Mouse (Mus musculus) limb, embryonic 15.5 days (tissue): ENCODE results near the gene Tmprss11e. TPM values are rescaled to one million over a fixed set of nuclear protein-coding genes. Genes with fewer than 3 reads are reported as not detected.

Experiments
- ATAC-seq: fragments of 200-750 bp; cut with Nextera tagmentation; 2 replicates; pipeline ENCODE4 v1.8.0; 2017; ENCODE audit warnings: low read depth, moderate TSS enrichment; ENCODE audit not compliant: insufficient number of reproducible peaks, low FRiP score, low TSS enrichment
- H3K27ac ChIP-seq: fragments of 300-500 bp; sonication (generic); 2 replicates; pipeline ENCODE4 v1.5.1; 2015; ENCODE audit warnings: moderate library complexity, mild to moderate bottlenecking, inconsistent platforms
- H3K27me3 ChIP-seq: fragments of 300-500 bp; sonication (generic); 2 replicates; pipeline ENCODE4 v1.6.1; 2015; ENCODE audit warnings: inconsistent platforms
- H3K36me3 ChIP-seq: fragments of 300-500 bp; sonication (generic); 2 replicates; pipeline ENCODE4 v1.6.1; 2015; ENCODE audit warnings: inconsistent platforms
- H3K4me1 ChIP-seq: fragments of 300-500 bp; sonication (generic); 2 replicates; pipeline ENCODE4 v1.6.1; 2015; ENCODE audit warnings: inconsistent platforms
- H3K4me2 ChIP-seq: fragments of 300-500 bp; sonication (generic); 2 replicates; pipeline ENCODE4 v1.6.1; 2015; ENCODE audit warnings: mild to moderate bottlenecking, inconsistent platforms
- H3K4me3 ChIP-seq: fragments of 300-500 bp; sonication (generic); 2 replicates; pipeline ENCODE4 v1.5.1; 2015; ENCODE audit warnings: mild to moderate bottlenecking, inconsistent platforms
- H3K9ac ChIP-seq: fragments of 300-500 bp; sonication (generic); 2 replicates; pipeline ENCODE4 v1.6.1; 2015; ENCODE audit warnings: inconsistent platforms
- H3K9me3 ChIP-seq: fragments of 300-500 bp; sonication (generic); 2 replicates; pipeline ENCODE4 v1.6.1; 2016; ENCODE audit warnings: inconsistent platforms
- WGBS: fragments of 180-500 bp; shearing (Covaris S2); methylation state at CpG from one replicate; pipeline ENCODE4 v1.1.7; 2015; 5-methylcytosine and 5-hydroxymethylcytosine counted together
- polyA plus RNA-seq: library from polyadenylated mRNA; unstranded; fragments of >200 nt; fragmentation: Nextera tagmentation; extraction: Ambion mirVana; gene quantifications from 2 replicates; pipeline ENCODE4 v1.2.1, GENCODE M21; 2015

Gene Tmprss11e
- polyA plus RNA-seq, 1 experiment from 2014 or later = 0.04 TPM

DNA sequence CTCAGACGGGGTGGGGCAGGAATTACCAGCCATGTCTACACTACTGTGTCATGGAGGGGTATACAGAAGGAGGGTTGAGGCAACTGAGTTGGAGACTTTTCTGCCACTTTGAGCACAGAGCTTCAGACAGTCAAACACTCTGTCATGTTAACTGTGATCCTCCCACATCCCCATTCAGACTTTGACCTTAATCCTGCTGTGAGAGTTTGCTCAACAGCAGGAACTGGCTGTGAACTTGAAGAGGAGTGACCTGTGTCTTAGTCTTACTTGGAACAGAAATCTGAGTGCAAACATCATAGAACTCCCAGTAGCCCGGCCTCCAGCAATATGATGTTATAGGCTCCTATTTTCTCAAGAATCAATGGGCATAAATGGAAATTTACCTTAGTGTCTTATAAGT, 9.8 kb downstream of the Tmprss11e start:
- Histone ChIP-seq H3K4me2 (no peak overlapping the region), H3K9ac (no peak overlapping the region), H3K27me3 (no peaks in the 10 kb centered on the region), H3K27ac (no peak overlapping the region), H3K36me3 (no peaks in the 10 kb centered on the region), H3K4me1 (no peaks in the 10 kb centered on the region), H3K4me3 (no peak overlapping the region), H3K9me3 (no peaks in the 10 kb centered on the region)
- ATAC-seq = no peak
- WGBS = 77% methylated on average over 2 of the region's 2 CpGs

DNA sequence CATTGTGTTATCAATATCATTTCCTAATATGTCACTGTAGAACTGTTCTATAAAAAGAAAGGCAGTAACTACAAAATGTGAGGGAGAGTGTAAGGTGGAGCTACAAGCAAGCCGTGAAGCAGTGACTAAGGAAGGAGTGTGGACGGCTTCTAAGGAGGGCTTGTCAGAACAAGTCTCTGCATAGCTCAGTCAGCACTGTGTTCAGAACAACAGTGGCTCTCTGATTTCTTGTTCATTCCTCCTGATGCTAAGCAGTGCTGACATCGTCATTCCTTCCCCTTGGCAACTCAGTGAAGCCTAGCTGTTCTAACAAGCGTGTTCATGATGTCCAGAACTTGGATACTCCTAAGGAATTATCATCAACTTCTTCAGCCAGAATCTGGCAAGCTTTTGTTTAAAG, 15.0 kb downstream of the Tmprss11e start:
- Histone ChIP-seq H3K27ac (no peak overlapping the region), H3K36me3 (no peaks in the 10 kb centered on the region), H3K9me3 (no peaks in the 10 kb centered on the region), H3K4me2 (no peak overlapping the region), H3K27me3 (no peaks in the 10 kb centered on the region), H3K9ac (no peak overlapping the region), H3K4me3 (no peak overlapping the region), H3K4me1 (no peaks in the 10 kb centered on the region)
- WGBS = 56% methylated on average over 4 of the region's 4 CpGs
- ATAC-seq = no peak

DNA sequence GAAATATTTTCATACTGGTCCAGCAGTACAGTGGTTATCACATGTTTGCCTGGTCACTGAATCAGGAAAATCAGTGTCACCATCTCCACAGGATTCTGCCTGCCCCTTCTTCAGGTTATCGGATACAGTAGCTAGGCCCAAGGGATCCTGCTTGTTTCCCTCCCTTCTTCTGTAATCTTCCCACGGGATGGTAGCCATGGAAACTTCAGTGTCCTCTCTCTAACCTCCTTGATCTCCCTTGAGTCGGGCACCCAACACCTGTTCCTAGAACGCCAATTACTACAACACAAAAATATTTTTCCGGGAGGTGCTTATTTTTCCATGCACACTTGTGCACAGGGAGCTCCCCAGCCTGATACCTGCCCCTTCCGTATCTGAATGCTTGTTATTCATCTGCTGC, 17.0 kb downstream of the Tmprss11e start:
- H3K4me2 ChIP-seq = no peak overlapping the region
- H3K36me3 ChIP-seq = no peaks in the 10 kb centered on the region
- no peak for ATAC-seq
- no peaks in the 10 kb centered on the region for H3K27me3 ChIP-seq
- no peaks in the 10 kb centered on the region for H3K4me1 ChIP-seq
- H3K9ac ChIP-seq = no peak overlapping the region
- no peak overlapping the region for H3K27ac ChIP-seq
- WGBS = 79% methylated on average over 6 of the region's 6 CpGs
- no peaks in the 10 kb centered on the region for H3K9me3 ChIP-seq
- H3K4me3 ChIP-seq = no peak overlapping the region

DNA sequence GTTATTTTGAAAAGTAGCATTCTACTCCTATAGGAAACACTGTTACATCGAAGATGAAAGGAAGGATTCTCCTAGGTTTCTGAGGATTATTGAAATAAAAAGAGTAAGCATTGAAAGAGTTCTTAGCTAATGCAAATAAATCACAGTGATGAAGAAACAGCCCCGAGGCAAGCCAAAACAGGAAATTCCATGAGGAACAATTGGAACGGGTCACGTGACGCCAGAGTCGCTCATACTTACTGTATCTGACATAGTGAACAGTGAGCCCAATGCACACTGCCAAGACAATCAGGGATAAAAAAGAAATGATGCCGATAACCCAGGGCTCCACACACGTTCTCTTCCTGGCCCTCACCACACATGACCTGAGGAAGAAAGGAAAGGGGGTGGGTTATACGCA, 18.6 kb downstream of the Tmprss11e start:
- Histone ChIP-seq H3K4me1 (no peaks in the 10 kb centered on the region), H3K4me2 (no peak overlapping the region), H3K36me3 (no peaks in the 10 kb centered on the region), H3K27ac (no peak overlapping the region), H3K27me3 (no peaks in the 10 kb centered on the region), H3K9ac (no peak overlapping the region), H3K4me3 (no peak overlapping the region), H3K9me3 (no peaks in the 10 kb centered on the region)
- WGBS = 70% methylated on average over 9 of the region's 9 CpGs
- no peak for ATAC-seq

DNA sequence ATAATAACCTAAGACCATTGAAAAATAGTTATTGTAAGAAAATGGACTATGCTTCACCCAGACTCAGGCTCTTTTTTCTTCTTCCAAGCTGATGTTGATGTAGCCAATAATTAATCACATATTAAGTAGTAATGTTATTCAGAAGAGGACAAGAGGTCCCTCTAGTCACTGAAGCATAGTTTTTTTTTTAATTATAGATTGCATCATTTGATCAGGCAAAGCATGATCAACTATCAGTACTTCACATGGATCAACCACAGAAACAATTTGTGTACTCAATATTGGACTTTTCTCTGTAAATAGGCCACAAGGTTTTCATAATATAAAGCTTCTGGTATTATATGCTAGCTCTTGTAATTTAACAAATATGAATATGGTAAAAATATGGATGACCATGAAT, 20.6 kb downstream of the Tmprss11e start:
- Histone ChIP-seq H3K9ac (no peak overlapping the region), H3K4me2 (no peak overlapping the region), H3K9me3 (no peaks in the 10 kb centered on the region), H3K4me1 (no peaks in the 10 kb centered on the region), H3K27ac (no peak overlapping the region), H3K4me3 (no peak overlapping the region), H3K36me3 (no peaks in the 10 kb centered on the region), H3K27me3 (no peaks in the 10 kb centered on the region)
- ATAC-seq = no peak

DNA sequence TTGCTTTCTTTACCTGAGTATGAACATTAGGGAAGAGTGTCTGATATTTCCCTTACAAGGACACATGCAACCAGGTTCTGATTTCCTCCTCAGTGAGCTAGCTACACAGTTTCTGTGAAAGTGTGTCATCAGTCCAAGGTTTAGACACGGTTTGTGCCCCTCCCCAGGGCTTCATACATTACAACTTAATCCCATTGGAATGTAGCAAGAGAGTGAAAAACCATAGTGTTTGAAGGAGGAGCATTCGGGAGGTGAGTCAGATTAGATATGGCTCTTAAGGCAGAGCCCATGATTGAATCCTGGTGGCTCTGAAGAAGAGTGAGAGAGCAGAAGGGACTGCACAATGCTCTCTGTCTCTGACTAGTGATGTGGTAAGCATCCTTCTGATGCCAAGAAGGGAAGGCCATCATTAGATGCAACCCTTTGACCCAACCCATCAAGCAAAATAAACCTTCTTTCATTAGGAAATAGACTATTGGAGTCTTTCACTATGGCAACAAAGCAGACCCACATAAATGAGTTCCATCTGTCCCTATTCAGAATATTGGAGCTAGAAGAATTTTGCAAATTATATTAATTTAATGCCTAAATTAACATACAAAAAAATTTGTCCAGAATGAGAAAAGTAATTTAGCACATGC, 22.7 kb downstream of the Tmprss11e start:
- ATAC-seq = no peak
- no peaks in the 10 kb centered on the region for H3K9me3 ChIP-seq
- H3K4me1 ChIP-seq = no peaks in the 10 kb centered on the region
- H3K27ac ChIP-seq = no peak overlapping the region
- H3K36me3 ChIP-seq = no peaks in the 10 kb centered on the region
- no peak overlapping the region for H3K4me3 ChIP-seq
- no peak overlapping the region for H3K9ac ChIP-seq
- 45% methylated on average over 2 of the region's 2 CpGs for WGBS
- H3K27me3 ChIP-seq = no peaks in the 10 kb centered on the region
- no peak overlapping the region for H3K4me2 ChIP-seq

DNA sequence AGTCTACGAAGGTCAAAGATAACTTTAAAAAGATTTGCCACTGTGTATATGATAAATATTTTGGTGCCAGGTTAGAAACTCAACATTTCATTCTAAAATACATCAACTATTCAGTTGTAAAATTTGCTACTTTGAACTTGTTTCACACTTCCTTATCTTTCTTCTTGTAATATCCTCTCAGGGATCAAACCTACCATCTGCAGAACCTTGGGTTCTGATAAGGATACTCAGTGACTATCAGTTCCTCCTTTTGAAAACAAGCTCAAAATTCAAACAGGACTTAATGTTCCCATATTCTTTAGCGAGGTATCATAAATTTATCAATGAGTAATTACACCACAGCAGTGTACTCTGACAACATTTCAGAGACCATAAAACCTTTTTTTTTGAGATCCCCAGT, 30.6 kb downstream of the Tmprss11e start:
- Histone ChIP-seq H3K9me3 (no peaks in the 10 kb centered on the region), H3K36me3 (no peaks in the 10 kb centered on the region), H3K4me2 (no peak overlapping the region), H3K27me3 (no peaks in the 10 kb centered on the region), H3K4me1 (no peaks in the 10 kb centered on the region), H3K27ac (no peak overlapping the region), H3K9ac (no peak overlapping the region), H3K4me3 (no peak overlapping the region)
- no peak for ATAC-seq
- 80% methylated on average over 2 of the region's 2 CpGs for WGBS

DNA sequence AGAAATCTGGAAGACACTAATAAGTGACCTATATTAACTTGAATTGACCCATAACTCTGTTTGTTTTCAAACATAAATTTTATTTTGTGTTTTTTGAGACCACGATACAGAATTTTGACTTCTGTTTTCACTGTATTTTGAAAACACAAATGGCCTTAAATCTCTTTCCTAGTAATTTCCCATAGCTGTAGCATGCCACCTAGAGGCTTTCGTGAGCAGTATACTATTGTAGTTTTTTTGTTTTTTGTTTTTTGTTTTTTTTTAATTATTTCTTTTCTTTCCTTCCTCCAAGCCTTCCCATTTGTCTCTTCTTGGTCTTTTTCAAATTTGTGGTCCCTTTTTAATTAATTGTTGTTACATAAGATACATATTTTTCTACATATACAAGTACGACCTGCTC, 40.7 kb downstream of the Tmprss11e start:
- Histone ChIP-seq H3K27me3 (no peaks in the 10 kb centered on the region), H3K4me3 (no peak overlapping the region), H3K27ac (no peak overlapping the region), H3K4me2 (no peak overlapping the region), H3K4me1 (no peaks in the 10 kb centered on the region), H3K9me3 (no peaks in the 10 kb centered on the region), H3K36me3 (no peaks in the 10 kb centered on the region), H3K9ac (no peak overlapping the region)
- 79% methylated on average over 3 of the region's 3 CpGs for WGBS
- ATAC-seq = no peak

DNA sequence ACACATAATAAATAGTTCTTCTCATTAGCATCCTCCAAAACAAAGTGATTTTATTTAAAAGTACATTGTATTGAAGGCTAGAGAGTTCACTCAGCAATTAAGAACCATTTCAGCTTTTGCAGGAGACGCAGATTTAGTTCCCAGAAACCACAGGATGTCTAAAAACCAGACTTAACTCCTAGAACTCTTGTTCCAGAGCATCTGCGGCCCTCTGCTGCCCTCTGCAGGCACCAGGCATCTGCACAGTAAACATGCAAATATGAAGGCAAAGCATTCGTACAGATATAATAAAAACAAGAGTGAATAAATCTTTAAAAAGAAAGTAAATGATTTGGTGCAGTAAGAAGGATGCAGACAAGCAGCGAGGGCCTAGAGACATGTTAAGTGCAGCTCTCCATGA, 60.9 kb downstream of the Tmprss11e start:
- WGBS = 59% methylated on average over 4 of the region's 4 CpGs
- no peak overlapping the region for H3K9ac ChIP-seq
- ATAC-seq = no peak
- H3K9me3 ChIP-seq = no peaks in the 10 kb centered on the region
- H3K36me3 ChIP-seq = no peaks in the 10 kb centered on the region
- no peak overlapping the region for H3K4me2 ChIP-seq
- H3K4me3 ChIP-seq = no peak overlapping the region
- no peaks in the 10 kb centered on the region for H3K27me3 ChIP-seq
- H3K4me1 ChIP-seq = no peaks in the 10 kb centered on the region
- H3K27ac ChIP-seq = no peak overlapping the region

DNA sequence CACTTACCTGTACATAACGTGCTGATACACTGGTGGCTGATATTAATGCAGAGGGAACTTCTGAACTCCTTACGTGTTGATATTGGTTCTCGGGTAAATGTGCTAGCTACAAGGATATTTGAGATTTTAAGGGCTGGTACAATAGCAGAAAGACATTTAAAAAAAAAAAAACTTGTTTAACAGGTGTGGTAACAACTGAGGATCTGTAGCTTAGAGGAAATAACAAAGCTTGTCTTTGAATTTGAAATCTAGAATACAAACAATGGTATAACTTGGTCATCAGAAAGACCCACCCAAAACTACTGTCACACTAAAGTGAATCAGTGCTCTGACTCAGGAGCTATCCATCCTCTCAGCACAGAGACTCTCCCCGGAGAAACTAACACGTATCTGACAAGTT, 69.4 kb downstream of the Tmprss11e start, which contains the start of gene Tmprss11b:
Gene Tmprss11b, minus strand, starts transcription at position 101 of the 400 bp plus-strand sequence.
- 68% methylated on average over 5 of the region's 5 CpGs for WGBS
- Histone ChIP-seq H3K4me2 (no peak within 1 kb of the TSS), H3K36me3 (no peaks in the 10 kb centered on the region), H3K27me3 (no peaks in the 10 kb centered on the region), H3K4me1 (no peaks in the 10 kb centered on the region), H3K9ac (no peak within 1 kb of the TSS), H3K27ac (no peak within 1 kb of the TSS), H3K9me3 (no peaks in the 10 kb centered on the region), H3K4me3 (no peak within 1 kb of the TSS)
- no peak for ATAC-seq

Other genes starting within 250 kb of the Tmprss11e start
- gene Tmprss11g, start 227.2 kb downstream of the Tmprss11e start, polyA plus RNA-seq = 0.06 TPM in 2 replicates
- gene Tmprss11f, start 113.4 kb downstream of the Tmprss11e start, polyA plus RNA-seq = 1.2 and 1.5 TPM in 2 replicates
- 0.12 and 0.44 TPM in 2 replicates for gene Tmprss11b, start 69.5 kb downstream of the Tmprss11e start, polyA plus RNA-seq
- gene Ythdc1, start 58.4 kb upstream of the Tmprss11e start, polyA plus RNA-seq = 34.2 and 37.2 TPM in 2 replicates
- gene Ugt2b34, start 161.1 kb upstream of the Tmprss11e start, polyA plus RNA-seq = 0.12 and 0.19 TPM in 2 replicates
- gene Ugt2b1, start 180.7 kb upstream of the Tmprss11e start, polyA plus RNA-seq = not detected in 2 replicates